Mouse (Mus musculus) erythroblast, embryonic 14.5 days (primary cell): ENCODE results near the gene Dnase1l3.

Experiments used
- GATA1 ChIP-seq: IDR thresholded peaks from 2 replicates; pipeline ENCODE4 v1.6.1; 2012; ENCODE audit warnings: low read length, inconsistent platforms, mixed read lengths
- TAL1 ChIP-seq: IDR thresholded peaks from 3 replicates; pipeline ENCODE4 v1.6.1; 2012; ENCODE audit warnings: low read length, inconsistent platforms, mixed read lengths

DNA sequence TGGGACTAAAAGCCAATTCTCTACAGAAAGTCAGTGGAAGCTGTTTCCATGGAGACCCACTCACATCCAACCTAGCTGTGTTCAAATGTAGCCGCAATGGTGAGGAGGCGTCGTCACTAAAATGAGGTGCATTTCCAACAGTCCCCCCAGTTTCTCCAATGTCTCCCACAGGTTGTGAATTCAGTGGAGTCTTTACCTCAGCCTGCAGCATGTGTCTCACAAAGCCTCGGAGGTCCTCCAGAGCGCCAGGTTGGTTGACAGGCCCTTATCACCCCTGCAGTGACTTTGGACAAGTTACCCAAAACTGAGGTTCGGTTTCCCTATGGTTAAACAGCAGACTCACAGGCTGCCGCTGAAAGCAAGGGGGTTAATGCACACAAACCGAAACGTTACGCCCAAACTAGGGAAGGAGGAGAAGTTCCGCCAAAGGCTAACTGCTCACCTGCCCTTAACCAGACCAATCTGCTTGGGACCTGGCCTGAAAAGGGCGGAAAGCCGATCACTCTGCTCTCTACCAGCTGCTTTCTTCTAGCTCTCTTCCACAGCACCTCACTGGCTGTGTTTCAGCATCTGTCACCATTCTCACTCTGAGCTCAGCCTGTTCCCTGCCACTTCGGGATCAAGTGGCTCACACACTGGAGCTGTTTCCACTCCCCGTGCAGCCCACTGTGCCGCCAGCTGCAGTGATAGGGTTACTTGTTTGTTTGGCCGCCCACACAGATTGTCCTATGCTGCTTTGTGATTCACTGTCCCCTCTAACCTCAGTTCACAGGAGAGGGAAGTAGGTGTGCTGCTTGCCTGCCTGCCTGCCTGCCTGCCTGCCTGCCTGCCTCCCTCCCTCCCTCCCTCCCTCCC lies 6.7 kb upstream of the Dnase1l3 start:
- TF ChIP-seq GATA1 (no peak), TAL1 (no peak)
